Mouse (Mus musculus) thymus, postnatal 4 days (tissue): Measurements from ENCODE around the gene Olfr221.
"Not testable (repeated sequence)": the region's sequence is repeated elsewhere in the genome, so short reads cannot be mapped to it uniquely, and the experiment has no call there.

Experiments used
- DNase-seq: peaks from one replicate; pipeline ENCODE4 v3.0.0; 2021

Gene Olfr221

GRCm38 (mm10) chr14:52042359-52042758, at the start of gene Olfr221:
TSS of gene Olfr221 (minus strand) at chr14:52042459.
- DNase-seq = not testable (repeated sequence)

- DNase-seq = no peak
Observed at GRCm38 (mm10) chr14:52083083-52083482, 40.8 kb upstream of the Olfr221 start.

DNA sequence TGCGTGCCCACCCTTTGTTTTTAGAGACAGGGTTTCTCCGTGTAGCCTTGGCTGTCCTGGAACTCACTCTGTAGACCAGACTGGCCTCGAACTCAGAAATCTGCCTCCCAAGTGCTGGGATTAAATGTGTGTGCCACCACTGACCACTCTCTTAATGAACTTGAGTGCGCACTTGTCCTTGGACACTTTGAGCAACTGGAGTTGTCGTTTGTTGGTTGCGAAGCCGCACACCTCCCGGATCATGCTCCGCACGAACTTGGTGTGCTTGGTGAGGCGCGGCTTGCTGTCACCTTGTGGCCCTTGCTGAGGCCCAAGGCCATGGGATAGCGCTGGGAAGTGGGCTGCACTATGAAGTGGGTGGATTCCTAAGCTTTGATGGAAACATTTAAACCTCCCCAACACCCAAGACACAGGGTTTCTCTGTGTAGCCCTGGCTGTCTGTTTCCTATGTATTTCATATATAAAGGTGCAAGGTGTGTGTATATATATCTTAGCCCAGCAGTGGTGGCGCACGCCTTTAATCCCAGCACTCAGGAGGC, 29.4 kb upstream of the Olfr221 start:
- DNase-seq = no peak

DNA sequence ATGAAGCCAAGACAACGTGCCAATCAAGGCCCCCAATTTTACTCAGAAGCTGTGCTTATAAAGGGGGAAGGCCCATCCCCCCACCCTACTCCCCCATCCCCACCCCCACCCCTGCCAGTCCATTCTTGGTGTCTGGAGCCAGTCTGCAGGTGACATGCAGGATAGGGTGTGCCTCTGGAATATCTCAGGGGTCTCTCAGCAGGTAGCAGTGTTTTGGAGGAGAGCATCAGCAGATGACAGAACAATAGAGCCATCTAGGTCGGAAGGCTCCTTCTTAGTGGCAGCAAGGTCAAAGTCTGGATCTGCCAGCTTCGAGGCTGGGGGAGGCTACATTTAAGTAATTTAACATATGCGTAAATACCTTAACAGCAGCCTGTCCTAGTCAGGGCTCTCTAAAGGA, 23.9 kb upstream of the Olfr221 start:
- DNase-seq = no peak

DNA sequence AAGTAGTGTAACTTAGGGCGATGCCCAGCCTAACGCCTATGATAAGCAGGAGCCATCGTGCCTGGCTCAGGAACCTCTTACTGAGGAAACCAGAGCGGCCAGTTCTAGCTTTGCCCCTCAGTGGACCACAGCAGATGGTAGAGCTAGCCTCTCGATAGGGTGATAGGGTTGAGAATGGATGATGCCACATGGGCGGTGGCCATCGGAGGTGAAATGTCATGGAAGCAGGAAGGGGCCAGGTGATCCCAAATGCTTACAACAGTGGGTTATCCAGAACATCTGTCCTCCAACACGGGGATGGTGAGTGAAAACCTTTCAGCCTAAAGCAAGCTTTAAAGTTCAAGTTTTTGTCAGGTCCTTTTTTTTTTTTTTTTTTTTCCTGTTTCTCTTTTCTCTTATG, 19.5 kb upstream of the Olfr221 start:
- DNase-seq = no peak

- no peak for DNase-seq
Observed at GRCm38 (mm10) chr14:52060800-52061199, 18.5 kb upstream of the Olfr221 start.

GRCm38 (mm10) chr14:52059982-52060381, 17.7 kb upstream of the Olfr221 start:
- no peak for DNase-seq

DNA sequence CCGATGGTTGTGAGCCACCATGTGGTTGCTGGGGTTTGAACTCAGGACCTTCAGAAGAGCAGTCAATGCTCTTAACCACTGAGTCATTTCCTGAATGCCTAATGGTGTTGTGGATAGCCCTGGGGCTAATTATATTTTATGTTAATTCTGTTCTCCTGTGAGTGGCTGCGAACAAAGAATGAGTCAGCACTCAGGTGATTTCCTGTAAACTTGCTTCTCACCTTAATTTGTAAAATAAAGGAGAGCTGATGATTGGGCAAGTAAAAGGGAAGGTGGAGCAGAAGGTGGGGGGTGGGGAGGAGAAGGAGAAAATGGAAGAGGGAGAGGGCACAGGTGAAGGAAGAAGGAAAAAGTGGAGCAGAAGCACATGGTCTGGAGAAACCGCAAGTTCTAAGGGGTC, 10.5 kb upstream of the Olfr221 start:
- DNase-seq = not testable (repeated sequence)

DNA sequence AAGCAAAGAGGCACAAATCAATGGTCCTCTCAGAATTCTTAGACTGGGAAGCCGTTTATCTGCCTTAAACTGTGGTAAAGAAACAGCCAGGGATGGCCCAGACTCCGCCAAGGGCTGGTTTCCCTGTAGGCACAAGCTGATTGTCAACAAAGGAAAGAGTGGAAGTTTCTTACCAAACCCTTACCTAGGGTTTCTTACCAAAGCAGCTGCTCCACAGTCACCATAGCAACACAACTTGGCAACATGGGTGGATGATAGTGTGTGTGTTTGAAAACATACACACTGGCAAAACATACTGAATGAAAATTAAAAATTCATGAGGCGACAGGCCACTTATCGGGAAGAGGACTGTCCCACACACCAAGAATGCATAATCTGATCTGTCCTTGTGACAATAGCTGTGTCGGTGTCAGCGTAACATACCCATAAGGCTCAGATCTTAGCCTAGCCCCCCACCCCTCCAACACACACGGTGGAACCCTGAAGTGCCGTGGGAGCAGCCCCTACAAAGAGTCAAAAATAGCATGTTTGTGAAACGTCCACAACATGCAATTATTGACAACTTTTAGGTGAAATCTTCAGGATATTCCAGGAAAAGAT, 3.8 kb upstream of the Olfr221 start:
- DNase-seq = no peak

DNA sequence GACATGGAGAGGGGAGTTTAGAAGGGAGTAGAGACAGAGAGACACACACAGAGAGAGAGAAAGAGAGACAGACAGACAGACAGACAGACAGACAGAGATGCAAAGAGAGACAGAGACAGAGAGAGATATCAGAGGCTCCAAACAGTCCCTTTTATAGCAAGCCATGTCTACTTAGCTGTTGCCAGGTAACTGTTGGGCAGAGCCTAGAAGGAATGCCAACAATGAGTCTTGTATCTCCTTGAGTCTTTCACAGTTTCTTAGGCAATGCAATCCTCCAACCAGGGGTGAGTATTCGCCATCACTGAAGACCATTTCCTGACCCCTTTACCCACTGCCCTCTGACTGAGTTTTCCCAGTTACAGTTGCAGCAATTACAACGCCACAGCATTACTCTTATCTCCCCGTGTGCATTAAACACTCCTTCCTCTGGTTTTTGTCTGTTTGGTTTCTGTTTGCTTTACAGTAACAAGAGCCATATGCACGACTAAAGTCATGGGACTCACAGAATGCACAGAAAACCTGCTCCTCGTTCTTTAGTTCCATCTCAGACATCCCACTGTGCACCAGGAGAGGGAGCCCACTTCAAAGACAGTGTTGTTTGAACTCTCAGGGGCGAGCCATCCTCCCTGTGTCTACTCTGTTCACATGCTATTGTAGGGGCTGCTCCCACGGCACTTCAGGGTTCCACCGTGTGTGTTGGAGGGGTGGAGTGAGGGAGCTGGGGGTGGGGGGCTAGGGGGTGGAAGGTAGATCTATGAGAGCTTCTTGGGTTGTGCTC, 2.8 kb upstream of the Olfr221 start:
- peak; percentile 77 for DNase-seq

DNA sequence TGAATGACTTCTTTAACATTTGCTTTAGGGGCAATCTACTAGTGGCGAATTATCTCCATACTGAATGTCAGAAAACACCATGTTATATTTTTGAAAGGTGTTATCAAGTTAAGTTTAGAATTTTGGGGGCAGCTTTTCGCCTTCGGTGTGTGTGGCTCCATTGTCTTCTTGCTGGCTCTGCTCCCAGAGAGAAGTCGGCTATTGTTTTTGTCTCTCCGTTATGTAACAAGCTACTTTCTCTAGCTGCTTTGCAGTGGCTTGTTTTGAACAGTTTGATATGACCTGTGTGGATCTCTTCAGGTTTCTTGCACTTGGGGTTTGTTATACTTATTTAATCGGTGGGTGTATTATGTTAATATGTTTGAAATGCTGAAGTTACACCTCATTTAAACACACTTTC, 1.2 kb upstream of the Olfr221 start:
- no peak for DNase-seq

DNA sequence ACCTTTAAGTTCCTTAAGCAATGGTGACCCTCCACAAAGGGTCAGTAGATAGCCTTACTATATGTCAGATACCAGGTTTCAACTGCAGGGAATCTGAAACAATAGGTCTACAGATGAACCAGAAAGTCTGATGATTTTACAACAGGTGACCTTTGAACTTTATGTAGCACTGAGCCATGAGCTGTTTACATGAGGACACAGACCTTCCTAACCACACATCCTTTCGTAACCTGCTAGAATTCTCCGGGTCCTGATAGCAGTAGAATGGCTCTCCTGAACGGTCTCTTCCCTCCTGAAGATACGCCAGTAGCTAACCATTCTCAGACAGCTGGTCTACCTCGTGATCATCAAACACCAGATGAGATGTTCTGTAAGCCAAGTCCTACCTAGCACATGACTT, 2.9 kb downstream of the Olfr221 start:
- DNase-seq = no peak

GRCm38 (mm10) chr14:52035926-52036325, 6.3 kb downstream of the Olfr221 start:
- DNase-seq = no peak

DNA sequence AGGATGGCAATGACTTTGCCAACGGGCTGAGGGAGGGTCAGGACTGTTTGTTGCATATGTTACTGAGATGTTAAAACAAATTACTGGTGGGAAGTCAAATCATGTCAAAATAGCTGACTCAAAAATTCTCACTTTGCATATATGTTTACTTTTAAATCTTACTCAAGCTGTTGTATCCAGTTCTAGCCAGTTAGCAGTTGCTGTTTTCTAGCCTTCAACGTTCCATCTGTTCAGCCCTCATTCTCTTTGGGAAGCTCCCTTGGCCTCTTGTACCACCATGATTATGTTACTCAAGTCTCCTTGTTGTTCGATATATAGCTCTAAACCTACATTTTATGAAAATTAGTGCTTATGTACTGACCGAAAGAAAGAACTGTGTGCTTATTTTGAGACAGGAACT, 15.9 kb downstream of the Olfr221 start:
- DNase-seq = no peak

DNA sequence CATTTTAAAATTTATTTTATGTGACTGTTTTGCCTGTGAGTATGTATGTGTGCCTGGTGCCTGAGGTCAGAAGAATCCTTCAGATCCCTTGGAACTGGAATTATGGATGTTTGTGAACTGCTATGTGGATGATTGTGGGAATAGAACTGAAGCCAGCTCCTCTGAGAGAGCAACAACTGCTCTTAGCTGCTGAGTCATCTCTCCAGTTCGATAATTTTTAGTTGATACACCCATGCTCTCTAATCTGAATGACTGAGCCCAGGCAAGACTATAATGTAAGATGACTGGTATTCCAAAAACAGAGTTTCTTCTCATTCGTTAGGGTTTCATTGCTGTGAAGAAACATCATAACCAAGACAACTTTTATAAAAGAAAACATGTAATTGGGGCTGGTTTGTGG, 18.1 kb downstream of the Olfr221 start:
- no peak for DNase-seq

- DNase-seq = peak; percentile 97
Observed at GRCm38 (mm10) chr14:52022709-52023459, 19.4 kb downstream of the Olfr221 start.

DNA sequence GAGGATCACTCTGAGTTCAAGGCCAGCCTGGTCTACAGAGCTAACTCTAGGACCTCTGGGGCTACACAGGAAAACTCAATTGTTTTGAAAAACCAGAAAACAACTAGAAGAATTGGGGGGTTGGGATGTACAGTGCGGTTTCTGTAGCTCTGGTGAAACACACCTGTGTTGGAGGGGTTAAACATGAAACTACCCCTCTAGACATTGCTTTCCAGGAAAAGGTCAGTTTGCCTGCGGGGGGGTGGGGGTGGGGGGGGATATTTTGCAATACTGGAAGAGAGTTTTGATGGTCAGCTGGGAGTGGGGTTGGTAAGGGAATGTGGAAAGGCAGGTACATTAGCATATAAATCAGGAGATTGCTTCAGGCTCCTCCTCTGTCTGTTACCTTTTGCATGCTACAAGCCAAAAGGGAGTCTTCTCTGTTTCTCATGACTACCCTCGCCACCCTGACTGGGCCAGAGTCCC, 20.0 kb downstream of the Olfr221 start:
- no peak for DNase-seq

GRCm38 (mm10) chr14:52021568-52022212, 20.6 kb downstream of the Olfr221 start:
- DNase-seq = no peak

DNA sequence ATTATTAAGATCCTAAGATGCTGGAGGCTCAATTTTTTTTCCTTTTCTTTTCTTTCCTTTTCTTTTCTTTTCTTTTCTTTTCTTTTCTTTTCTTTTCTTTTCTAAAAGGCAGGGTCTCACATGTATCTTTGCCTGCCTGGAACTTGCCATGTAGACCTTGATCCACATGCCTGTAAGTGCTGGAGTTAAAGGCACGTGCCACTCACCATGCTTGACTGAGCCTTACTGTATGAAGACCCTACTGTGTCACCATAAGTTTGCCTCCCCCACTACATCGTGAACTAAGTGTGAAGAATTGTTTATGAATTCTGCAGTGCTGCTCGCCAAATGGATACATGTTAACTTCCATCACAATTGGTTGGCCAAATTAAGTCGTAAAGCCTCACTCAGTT, 21.1 kb downstream of the Olfr221 start:
- DNase-seq = no peak

DNA sequence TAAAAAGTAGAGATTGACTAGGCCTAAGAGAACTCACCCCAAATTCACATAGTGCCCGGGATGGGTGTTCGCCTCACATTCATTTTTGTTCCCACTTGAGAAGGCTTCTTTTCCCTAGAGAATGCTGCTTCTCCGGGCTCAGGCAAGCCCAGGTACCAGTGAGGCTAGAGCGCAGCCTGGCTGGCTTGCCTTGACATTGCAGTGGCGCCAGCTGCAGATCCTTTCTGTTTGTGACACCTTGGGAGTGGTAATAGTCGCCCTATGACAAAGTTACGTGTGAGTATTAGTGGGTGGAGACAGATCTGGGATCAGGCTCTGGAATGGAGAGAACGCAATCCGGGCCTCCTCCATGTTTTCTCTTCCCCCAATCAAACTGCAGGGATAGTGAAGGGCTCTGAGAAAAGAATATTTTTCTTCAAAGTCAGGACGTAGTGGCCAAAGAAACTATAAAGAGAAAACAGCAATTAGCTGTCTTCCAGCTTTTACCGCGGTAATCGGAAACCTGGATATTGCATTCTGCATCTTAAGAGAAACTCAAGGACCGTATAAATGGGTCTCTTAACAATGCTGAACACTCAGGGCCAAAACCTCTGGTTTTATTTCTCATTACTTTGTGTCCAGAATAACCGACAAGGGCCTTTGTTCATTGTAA, 21.6 kb downstream of the Olfr221 start, which contains the start of gene Zfp219:
Gene Zfp219 (minus strand): TSS at position 248 of the 652 bp plus-strand sequence.
- peak; percentile 78 for DNase-seq

- DNase-seq = peak; percentile 98
Observed at GRCm38 (mm10) chr14:52019590-52020340, 22.5 kb downstream of the Olfr221 start.
